Mouse (Mus musculus): ENCODE measurements around the gene Gm5800.
"Not testable (repeated sequence)": the region's sequence is repeated elsewhere in the genome, so short reads cannot be mapped to it uniquely, and the experiment has no call there.

Gm5800 gene

GRCm38 (mm10) chr14:51717083-51717482, at the start of gene Gm5800:
Gene Gm5800 (minus strand): TSS chr14:51717183.
- no peak for DNase-seq (ENCODE audit: low read depth, low spot score)

DNA sequence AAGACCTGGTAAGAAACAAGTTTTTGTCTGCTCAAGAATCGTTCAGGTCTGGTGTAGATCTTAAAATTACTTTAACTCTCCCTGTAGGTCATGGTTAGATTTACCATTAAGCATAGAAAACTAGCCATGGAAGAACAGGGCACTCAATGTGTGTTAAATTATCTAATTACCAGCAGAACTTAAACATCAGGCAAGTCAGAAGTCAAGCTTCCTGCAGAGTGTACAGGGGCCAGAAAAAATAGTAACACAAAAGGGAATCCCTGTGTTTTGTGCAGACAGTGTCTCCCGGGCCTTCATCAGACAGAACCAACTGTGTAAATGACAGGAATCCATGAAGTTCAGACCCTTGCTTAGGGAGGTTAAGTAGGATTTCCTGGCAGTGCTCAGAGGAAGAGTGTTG, 39.0 kb upstream of the Gm5800 start:
- DNase-seq (ENCODE audit: low read depth, low spot score), result no peak

DNA sequence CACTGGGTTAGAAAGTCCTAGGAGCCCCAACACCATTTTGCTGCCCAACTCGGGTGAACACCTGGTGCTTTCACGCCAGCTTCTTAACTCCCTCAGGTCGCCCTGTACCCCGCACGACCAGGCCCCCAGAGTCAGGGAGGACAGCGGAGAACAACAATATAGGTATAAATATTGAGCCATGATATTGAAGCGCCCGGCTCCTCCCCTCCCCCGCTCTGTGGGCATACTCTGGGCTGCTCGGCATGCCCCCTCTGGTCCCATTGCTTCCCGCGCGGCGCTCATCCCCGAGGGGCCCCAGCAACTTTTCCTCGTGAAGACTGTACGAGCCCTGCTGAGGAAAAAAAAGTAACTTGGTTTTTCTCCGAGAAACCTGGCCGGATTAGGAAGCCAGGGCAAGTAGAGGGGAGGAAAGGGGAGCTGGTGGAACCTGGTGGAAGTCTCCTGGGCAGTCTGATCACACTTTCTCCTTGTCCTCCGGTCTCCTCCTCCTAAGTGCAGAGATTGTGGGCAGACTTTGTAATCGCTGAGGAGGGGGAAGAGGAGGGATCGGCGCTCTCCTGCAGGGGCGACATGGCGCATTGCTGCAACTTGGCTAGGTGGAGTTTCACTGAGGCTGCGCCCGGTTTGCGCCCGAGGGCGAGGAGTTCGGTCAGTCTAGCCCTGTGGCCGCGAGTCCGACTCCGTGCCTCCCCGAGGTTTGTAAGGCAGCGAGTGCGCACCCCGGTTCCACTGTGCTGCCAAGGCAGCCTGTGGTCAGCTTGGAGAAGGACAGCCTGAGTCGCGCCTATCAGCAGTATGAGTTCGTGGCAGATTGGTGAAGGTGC, 23.6 kb upstream of the Gm5800 start:
- no peak for DNase-seq (ENCODE audit: low read depth, low spot score)

GRCm38 (mm10) chr14:51739150-51739993, 22.4 kb upstream of the Gm5800 start:
- no peak for DNase-seq (ENCODE audit: low read depth, low spot score)

DNA sequence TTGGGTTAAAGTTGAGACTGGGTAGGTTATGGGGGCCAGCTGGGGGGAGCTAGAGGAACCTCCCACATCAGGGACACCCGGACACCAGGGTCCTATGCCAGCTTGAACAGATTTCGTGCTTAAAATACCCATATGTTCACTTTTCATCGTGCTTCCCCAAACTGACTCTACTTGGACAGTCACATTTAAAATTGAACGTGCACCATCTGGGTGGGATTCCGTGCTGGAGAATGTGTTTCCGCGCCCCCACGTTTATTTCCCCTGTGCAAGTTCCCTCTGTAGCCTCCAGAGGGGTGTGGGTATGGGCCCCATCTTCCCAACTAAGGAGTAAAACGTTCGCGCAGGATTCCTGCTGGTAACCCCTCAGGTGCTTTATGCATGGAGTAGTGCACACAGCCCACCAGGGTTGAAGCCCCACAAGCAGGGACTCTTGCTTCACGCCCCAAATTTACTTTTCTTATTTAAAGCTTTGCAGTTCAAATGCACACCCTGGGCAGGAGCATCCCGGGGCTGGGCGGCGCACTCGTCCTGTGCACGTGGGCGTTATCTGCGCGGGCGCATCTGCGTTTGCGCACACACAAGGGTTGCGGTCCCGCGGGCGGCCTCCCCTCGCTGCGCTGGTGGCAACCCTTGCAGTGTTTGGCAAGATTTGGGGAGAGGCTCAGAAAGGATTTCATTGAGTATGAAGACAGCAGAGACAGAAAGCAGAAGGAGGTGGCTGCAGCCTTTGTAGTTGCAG, 21.6 kb upstream of the Gm5800 start:
- DNase-seq (ENCODE audit: low read depth, low spot score), result no peak

DNA sequence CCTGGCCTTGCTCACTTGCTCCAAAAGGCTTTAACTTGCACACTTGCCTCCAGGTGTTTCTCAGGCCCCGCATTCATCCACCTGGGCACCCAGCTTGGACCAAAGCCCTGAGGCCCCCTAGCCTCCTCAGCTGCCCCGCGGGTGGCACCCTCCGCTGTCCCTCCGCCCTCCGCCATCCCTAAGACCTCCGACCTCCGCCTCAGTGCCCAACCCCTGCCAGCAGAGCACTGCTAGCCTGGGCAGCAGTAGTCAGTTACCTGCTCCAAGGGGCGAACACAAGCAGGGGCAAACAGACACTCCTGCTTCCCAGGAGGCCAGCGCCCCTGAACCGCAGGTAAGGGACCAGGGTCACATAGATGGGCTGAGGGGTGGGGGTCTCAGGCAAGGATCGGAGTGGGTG, 21.0 kb upstream of the Gm5800 start:
- no peak for DNase-seq (ENCODE audit: low read depth, low spot score)

DNA sequence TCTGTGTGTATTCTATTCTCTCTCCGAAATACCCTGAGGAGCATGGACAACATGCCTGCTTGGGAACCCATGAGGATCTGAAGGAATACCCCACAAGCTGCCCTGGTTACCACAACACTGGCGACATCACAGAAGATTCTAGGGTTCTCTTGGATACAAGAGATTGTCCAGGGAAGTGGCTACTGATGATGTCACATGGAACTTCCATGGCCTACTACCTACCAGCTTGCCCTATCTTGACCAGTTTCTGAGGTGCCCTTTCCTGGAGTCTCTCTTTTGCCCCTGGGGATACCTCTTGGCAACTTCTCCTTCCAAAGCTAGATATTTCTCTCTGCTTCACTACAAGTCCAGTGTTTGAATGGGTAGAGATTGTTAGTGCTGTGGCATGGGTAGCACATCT, 21.6 kb downstream of the Gm5800 start, which contains the start of gene Gm17079:
Gene Gm17079 (minus strand): TSS at position 101 of the 400 bp plus-strand sequence.
- DNase-seq (ENCODE audit: low read depth, low spot score), result not testable (repeated sequence)

DNA sequence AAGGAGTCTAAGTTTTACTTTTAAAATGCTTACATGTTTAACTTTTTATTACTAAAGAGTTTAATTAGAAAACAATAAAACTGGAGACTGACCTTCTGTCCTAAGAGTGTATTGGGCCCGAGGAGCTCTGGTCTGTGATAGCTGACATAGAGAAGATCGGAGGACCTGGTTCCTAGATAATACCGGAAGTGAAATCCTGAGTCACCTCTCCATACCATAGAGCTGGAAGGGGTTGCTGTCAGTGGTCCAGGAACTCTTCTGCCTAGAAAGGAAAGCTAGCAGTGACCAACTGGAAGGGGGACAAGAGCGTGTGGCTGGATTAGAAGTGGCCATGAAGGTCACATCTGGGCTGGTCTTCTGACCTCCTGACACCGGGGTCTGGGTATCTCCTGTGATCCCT, 39.7 kb downstream of the Gm5800 start:
- no peak for DNase-seq (ENCODE audit: low read depth, low spot score)

All from mesoderm, embryonic 11.5 days (tissue).